Mouse (Mus musculus): ENCODE results near the gene Slc22a12. TPM values are rescaled to one million over a fixed set of nuclear protein-coding genes. Genes with fewer than 3 reads are reported as not detected.

Slc22a12 gene
- total RNA-seq (2012; rRNA removed) (0.17 TPM in 1 of 2 replicates, not detected in the other), total RNA-seq (2014; rRNA removed) (0.24 and 0.94 TPM in 2 replicates), polyA plus RNA-seq (2012; ENCODE audit: insufficient read length, low read depth) (1.2 and 2.1 TPM in 2 replicates)

- TF ChIP-seq ZNF384 (IDR thresholded peaks at IDR 0.05; ENCODE audit: low read depth, low read length), result no peak
- no peak for TF ChIP-seq BHLHE40 (IDR thresholded peaks at IDR 0.05; ENCODE audit: low read depth, low read length)
- TF ChIP-seq MAZ (IDR thresholded peaks at IDR 0.05; ENCODE audit: low read depth, low read length), result no peak
- no peak for TF ChIP-seq NELFE (IDR thresholded peaks at IDR 0.05; ENCODE audit: low read depth, low read length)
- TF ChIP-seq USF1 (IDR thresholded peaks at IDR 0.05; ENCODE audit: low read depth, low read length), result no peak
- dilution Hi-C loops (cut with MboI; ENCODE audit: extremely low pct_ligation_motif_present, extremely low pct_unique_long_range_greater_than_20kb, low sequenced_read_pairs), result no loop called here
- H3K9me3 ChIP-seq (replicated peaks; ENCODE audit: low read length), result peaks cover 12% of the 10 kb centered on the region
- no peak within 1 kb of the TSS for H3K9ac ChIP-seq (ENCODE audit: insufficient read depth, low read depth)
- no peaks in the 10 kb centered on the region for H3K79me2 ChIP-seq (replicated peaks; ENCODE audit: control insufficient read depth, extremely low read depth, insufficient read depth, poor library complexity, severe bottlenecking)
- no peaks in the 10 kb centered on the region for H3K36me3 ChIP-seq (replicated peaks in 1 of 2; ENCODE audit: control insufficient read depth in 1 of 2, insufficient read depth in 1 of 2, low read length in 1 of 2)
- H3K4me1 ChIP-seq (ENCODE audit: control insufficient read depth in 1 of 2, insufficient read depth in 2 of 2), result peaks cover 32 to 71% of the 10 kb centered on the region in 2 experiments
- in situ Hi-C loops (cut with MboI; ENCODE audit: low pct_ligation_motif_present, low pct_unique_long_range_greater_than_20kb, low sequenced_read_pairs), result loop anchor here (5.0 kb wide), 1 partner anchor 35 kb away; no protein-coding TSS in a partner anchor
- no peak within 1 kb of the TSS for H3K4me2 ChIP-seq (ENCODE audit: insufficient read depth, low read depth, poor library complexity, severe bottlenecking)
- H3K4me3 ChIP-seq (replicated peaks in 1 of 3; ENCODE audit: low read depth in 2 of 3, low read length in 2 of 3, poor library complexity in 1 of 3), result no peak within 1 kb of the TSS
- no peak for DNase-seq (ENCODE audit: extremely low read depth)
- H3K27ac ChIP-seq (ENCODE audit: insufficient read depth, low read depth), result no peak within 1 kb of the TSS
- no peaks in the 10 kb centered on the region for H3K27me3 ChIP-seq (replicated peaks)
Measured at GRCm38 (mm10) chr19:6542367-6543034, at the start of gene Slc22a12. Slc22a12 (minus strand) TSS chr19:6543032.

GRCm38 (mm10) chr19:6572001-6572400, 29.2 kb upstream of the Slc22a12 start:
- TF ChIP-seq ZNF384 (IDR thresholded peaks at IDR 0.05; ENCODE audit: low read depth, low read length) (no peak), USF1 (IDR thresholded peaks at IDR 0.05; ENCODE audit: low read depth, low read length) (no peak), MYC (IDR thresholded peaks at IDR 0.05; ENCODE audit: low read depth, low read length) (no peak), CHD2 (IDR thresholded peaks at IDR 0.05; ENCODE audit: low read length) (no peak), HCFC1 (IDR thresholded peaks at IDR 0.05; ENCODE audit: low read depth, low read length) (no peak), ELF1 (IDR thresholded peaks at IDR 0.05; ENCODE audit: low read depth, low read length) (no peak), ZKSCAN1 (IDR thresholded peaks at IDR 0.05; ENCODE audit: borderline replicate concordance, low read depth, low read length) (no peak), JUND (conservative IDR thresholded peaks at IDR 0.05; ENCODE audit: low read depth, low read length) (no peak), TBP (conservative IDR thresholded peaks at IDR 0.05; ENCODE audit: low read depth, low read length) (no peak), MAX (IDR thresholded peaks at IDR 0.05; ENCODE audit: low read length) (no peak), KAT2A (IDR thresholded peaks at IDR 0.05; ENCODE audit: insufficient replicate concordance, low read length) (no peak), ZC3H11A (IDR thresholded peaks at IDR 0.05; ENCODE audit: low read depth, low read length) (no peak), BHLHE40 (IDR thresholded peaks at IDR 0.05; ENCODE audit: low read depth, low read length) (no peak), IRF4 (IDR thresholded peaks at IDR 0.05; ENCODE audit: low read depth, low read length) (no peak), USF2 (conservative IDR thresholded peaks at IDR 0.05; ENCODE audit: low read depth, low read length) (no peak), JUN (IDR thresholded peaks at IDR 0.05; ENCODE audit: insufficient read depth, low read depth, low read length) (no peak), SMC3 (IDR thresholded peaks at IDR 0.05; ENCODE audit: low read depth, low read length) (no peak), CTCF (conservative IDR thresholded peaks at IDR 0.05 in 1 of 2, IDR thresholded peaks at IDR 0.05 in 1 of 2; ENCODE audit: low read depth in 2 of 2, low read length in 2 of 2) (no peak), RCOR1 (conservative IDR thresholded peaks at IDR 0.05; ENCODE audit: low read depth, low read length) (no peak), MAFK (IDR thresholded peaks at IDR 0.05; ENCODE audit: insufficient replicate concordance, low read length) (no peak)
- in situ Hi-C loops (cut with MboI; ENCODE audit: low pct_ligation_motif_present, low pct_unique_long_range_greater_than_20kb, low sequenced_read_pairs), result no loop called here
- no peaks in the 10 kb centered on the region for H3K79me2 ChIP-seq (replicated peaks; ENCODE audit: control insufficient read depth, extremely low read depth, insufficient read depth, poor library complexity, severe bottlenecking)

More at GRCm38 (mm10) chr19:6572001-6572400, 29.2 kb upstream of the Slc22a12 start:
- dilution Hi-C loops (cut with MboI; ENCODE audit: extremely low pct_ligation_motif_present, extremely low pct_unique_long_range_greater_than_20kb, low sequenced_read_pairs), result no loop called here
- Histone ChIP-seq H3K4me1 (ENCODE audit: control insufficient read depth in 1 of 2, insufficient read depth in 2 of 2) (peaks cover 22 to 76% of the 10 kb centered on the region in 2 experiments), H3K4me2 (ENCODE audit: insufficient read depth, low read depth, poor library complexity, severe bottlenecking) (no peak overlapping the region), H3K9ac (ENCODE audit: insufficient read depth, low read depth) (no peak overlapping the region), H3K27ac (ENCODE audit: insufficient read depth, low read depth) (no peak overlapping the region), H3K9me3 (replicated peaks; ENCODE audit: low read length) (no peaks in the 10 kb centered on the region), H3K4me3 (replicated peaks in 1 of 3; ENCODE audit: low read depth in 2 of 3, low read length in 2 of 3, poor library complexity in 1 of 3) (no peak overlapping the region), H3K36me3 (replicated peaks in 1 of 2; ENCODE audit: control insufficient read depth in 1 of 2, insufficient read depth in 1 of 2, low read length in 1 of 2) (no peaks in the 10 kb centered on the region), H3K27me3 (replicated peaks) (no peaks in the 10 kb centered on the region)
- no peak for DNase-seq (ENCODE audit: extremely low read depth)
